Mouse (Mus musculus) midbrain, embryonic 11.5 days (tissue): Measurements from ENCODE around the gene Entpd7. TPM values are rescaled to one million over a fixed set of nuclear protein-coding genes. Genes with fewer than 3 reads are reported as not detected.

Experiments used
- ATAC-seq: fragments of 200-750 bp; cut with Nextera tagmentation; 2 replicates; pipeline ENCODE4 v1.8.0; 2017; ENCODE audit warnings: moderate TSS enrichment, moderate library complexity; ENCODE audit not compliant: low FRiP score
- DNase-seq: peaks from one replicate; pipeline ENCODE4 v3.0.0; 2015; ENCODE audit warnings: low spot score; ENCODE audit errors: missing footprints
- H3K27ac ChIP-seq: fragments of 300-500 bp; sonication (generic); 2 replicates; pipeline ENCODE4 v1.5.1; 2014; ENCODE audit warnings: low read depth, low read length
- H3K27me3 ChIP-seq: fragments of 300-500 bp; sonication (generic); 2 replicates; pipeline ENCODE4 v1.6.1; 2014; ENCODE audit warnings: mild to moderate bottlenecking, low read length, moderate library complexity, mixed read lengths; ENCODE audit not compliant: control insufficient read depth, insufficient read depth
- H3K36me3 ChIP-seq: fragments of 300-500 bp; sonication (generic); 2 replicates; pipeline ENCODE4 v1.6.1; 2014; ENCODE audit warnings: mild to moderate bottlenecking, low read length, moderate library complexity, mixed read lengths; ENCODE audit not compliant: control insufficient read depth, insufficient read depth
- H3K4me1 ChIP-seq: fragments of 300-500 bp; sonication (generic); 2 replicates; pipeline ENCODE4 v1.6.1; 2014; ENCODE audit warnings: low read length; ENCODE audit not compliant: control insufficient read depth, insufficient read depth
- H3K4me2 ChIP-seq: fragments of 300-500 bp; sonication (generic); 2 replicates; pipeline ENCODE4 v1.6.1; 2014; ENCODE audit warnings: mild to moderate bottlenecking, moderate library complexity
- H3K4me3 ChIP-seq: fragments of 300-500 bp; sonication (generic); 2 replicates; pipeline ENCODE4 v1.5.1; 2014; ENCODE audit warnings: low read depth, low read length
- H3K9ac ChIP-seq: fragments of 300-500 bp; sonication (generic); 2 replicates; pipeline ENCODE4 v1.6.1; 2014; ENCODE audit warnings: low read length
- H3K9me3 ChIP-seq: fragments of 300-500 bp; sonication (generic); 2 replicates; pipeline ENCODE4 v1.6.1; 2016; ENCODE audit warnings: low read length; ENCODE audit not compliant: control insufficient read depth
- WGBS: fragments of 180-500 bp; shearing (Covaris S2); extraction: QIAGEN DNeasy Blood & Tissue Kit; methylation state at CpG from one replicate; pipeline ENCODE4 v1.1.7; 2014; 5-methylcytosine and 5-hydroxymethylcytosine counted together
- polyA plus RNA-seq: library from polyadenylated mRNA; unstranded; fragments of >200 nt; fragmentation: Nextera tagmentation; extraction: Ambion mirVana; gene quantifications from 2 replicates; pipeline ENCODE4 v1.2.1, GENCODE M21; 2014

The Entpd7 gene
- polyA plus RNA-seq, 1 experiment from 2014 or later: 12.2 TPM

DNA sequence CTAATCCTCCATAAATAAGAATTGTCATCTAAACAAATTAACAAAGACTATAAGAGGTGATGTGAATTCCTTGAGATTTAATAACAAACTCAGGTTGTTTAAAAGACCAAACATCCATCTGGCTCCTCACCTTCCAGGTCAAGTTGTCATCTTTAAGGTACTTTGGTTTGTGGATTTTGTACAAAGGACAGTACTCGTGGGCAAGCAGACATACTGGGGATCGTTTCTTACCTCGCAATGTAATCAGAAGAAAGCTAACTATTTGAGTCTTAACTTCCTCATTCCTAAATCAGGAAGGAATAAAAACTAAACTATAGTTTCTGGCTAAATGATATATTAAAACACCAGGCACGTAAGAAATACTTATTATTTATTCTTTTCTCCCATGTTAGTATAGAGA lies 81.1 kb downstream of the Entpd7 start:
- Histone ChIP-seq H3K27ac (no peak overlapping the region), H3K9ac (no peak overlapping the region), H3K9me3 (no peaks in the 10 kb centered on the region), H3K4me3 (no peak overlapping the region), H3K4me1 (no peaks in the 10 kb centered on the region), H3K36me3 (no peaks in the 10 kb centered on the region), H3K27me3 (no peaks in the 10 kb centered on the region), H3K4me2 (no peak overlapping the region)
- DNase-seq: no peak
- no peak for ATAC-seq
- WGBS: 90% methylated on average over 4 of the region's 4 CpGs

DNA sequence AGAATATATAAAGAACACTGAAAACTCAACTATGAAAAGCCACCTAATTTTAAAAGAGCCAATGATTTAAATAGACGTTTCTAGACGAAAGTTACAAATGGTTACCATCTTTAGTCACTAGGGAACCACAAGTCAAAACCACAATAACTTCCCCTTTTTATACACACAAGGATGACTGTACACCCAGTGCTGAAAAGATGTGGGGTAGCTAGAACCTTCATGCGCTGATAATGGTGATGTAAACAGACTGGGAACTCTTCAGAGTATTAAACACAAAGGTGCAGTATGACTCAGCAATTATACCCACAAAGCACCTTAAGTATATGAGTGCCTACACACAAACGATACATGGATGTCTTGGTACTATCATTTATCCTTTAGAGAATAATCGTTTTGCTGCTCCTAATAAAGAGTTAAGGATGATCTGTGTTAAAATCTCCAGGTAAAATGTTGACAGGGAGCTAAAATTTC lies 82.1 kb downstream of the Entpd7 start:
- no peaks in the 10 kb centered on the region for H3K4me1 ChIP-seq

GRCm38 (mm10) chr19:43772311-43772710 lies 82.8 kb downstream of the Entpd7 start:
- Histone ChIP-seq H3K9ac (no peak overlapping the region), H3K4me3 (no peak overlapping the region), H3K9me3 (no peaks in the 10 kb centered on the region), H3K36me3 (no peaks in the 10 kb centered on the region), H3K27ac (no peak overlapping the region), H3K27me3 (no peaks in the 10 kb centered on the region), H3K4me1 (no peaks in the 10 kb centered on the region), H3K4me2 (no peak overlapping the region)
- WGBS: 44% methylated on average over 6 of the region's 6 CpGs
- DNase-seq (no peak), ATAC-seq (no peak)

More for the DNA sequence above, 82.1 kb downstream of the Entpd7 start:
- DNase-seq: no peak
- Histone ChIP-seq H3K36me3 (no peaks in the 10 kb centered on the region), H3K4me2 (no peak overlapping the region), H3K27me3 (no peaks in the 10 kb centered on the region), H3K9ac (no peak overlapping the region), H3K27ac (no peak overlapping the region), H3K9me3 (no peaks in the 10 kb centered on the region), H3K4me3 (no peak overlapping the region)
- no peak for ATAC-seq
- 93% methylated on average over 5 of the region's 5 CpGs for whole genome bisulfite sequencing

DNA sequence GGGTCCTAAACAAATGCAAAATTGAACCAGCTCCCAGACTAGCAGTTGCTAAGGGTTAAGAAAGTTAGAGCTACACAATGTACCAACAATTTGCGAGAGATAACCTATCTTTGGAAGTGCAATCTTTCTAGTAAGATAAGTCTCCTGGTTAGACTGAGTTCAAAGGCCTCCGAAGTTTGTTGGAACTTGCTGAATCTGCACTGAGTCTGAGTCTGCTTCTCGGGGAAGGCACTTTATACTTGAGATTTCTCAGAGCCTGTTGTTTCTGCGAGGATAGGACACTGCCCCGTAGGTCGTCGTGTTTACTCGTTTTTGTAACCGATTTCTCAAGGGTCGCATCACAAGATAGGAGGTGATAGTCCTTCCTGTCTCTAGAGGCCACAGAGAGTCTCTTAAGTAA lies 86.0 kb downstream of the Entpd7 start:
- H3K9me3 ChIP-seq: no peaks in the 10 kb centered on the region
- H3K27ac ChIP-seq: no peak overlapping the region
- no peak overlapping the region for H3K4me3 ChIP-seq
- H3K4me2 ChIP-seq: no peak overlapping the region
- no peak overlapping the region for H3K9ac ChIP-seq
- H3K4me1 ChIP-seq: no peaks in the 10 kb centered on the region
- 82% methylated on average over 10 of the region's 10 CpGs for WGBS
- no peaks in the 10 kb centered on the region for H3K36me3 ChIP-seq
- no peak for ATAC-seq
- H3K27me3 ChIP-seq: no peaks in the 10 kb centered on the region
- no peak for DNase-seq

DNA sequence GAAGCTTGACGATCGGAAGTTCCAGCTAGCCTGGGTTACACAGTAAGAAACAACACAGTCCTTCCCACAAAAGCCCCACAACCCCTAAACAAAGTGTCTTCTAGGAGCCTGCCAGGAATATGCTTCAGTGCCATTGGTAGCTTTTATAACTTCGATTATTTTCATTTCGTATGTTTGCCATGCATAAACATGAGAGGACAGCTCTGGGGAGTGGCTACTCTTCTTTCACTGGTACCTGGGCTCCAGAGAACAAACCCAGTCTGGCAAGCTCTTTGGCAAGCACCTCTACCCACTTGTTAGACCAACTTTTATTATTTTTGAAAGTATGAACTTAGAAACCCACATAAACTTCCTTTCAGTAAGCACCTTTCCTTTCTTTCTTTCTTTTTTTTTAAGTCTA lies 87.1 kb downstream of the Entpd7 start:
- Histone ChIP-seq H3K4me1 (no peaks in the 10 kb centered on the region), H3K9ac (no peak overlapping the region), H3K9me3 (no peaks in the 10 kb centered on the region), H3K4me2 (no peak overlapping the region), H3K36me3 (no peaks in the 10 kb centered on the region), H3K4me3 (no peak overlapping the region), H3K27ac (no peak overlapping the region), H3K27me3 (no peaks in the 10 kb centered on the region)
- DNase-seq: no peak
- WGBS: 86% methylated on average over 4 of the region's 4 CpGs
- ATAC-seq: no peak

GRCm38 (mm10) chr19:43777308-43777707 lies 87.8 kb downstream of the Entpd7 start:
- WGBS: 77% methylated on average over 2 of the region's 2 CpGs
- DNase-seq (no peak), ATAC-seq (no peak)
- no peak overlapping the region for H3K4me3 ChIP-seq
- H3K36me3 ChIP-seq: no peaks in the 10 kb centered on the region
- H3K9ac ChIP-seq: no peak overlapping the region
- H3K4me1 ChIP-seq: no peaks in the 10 kb centered on the region
- H3K9me3 ChIP-seq: no peaks in the 10 kb centered on the region
- no peaks in the 10 kb centered on the region for H3K27me3 ChIP-seq
- H3K4me2 ChIP-seq: no peak overlapping the region
- H3K27ac ChIP-seq: no peak overlapping the region

- H3K4me1 ChIP-seq: no peaks in the 10 kb centered on the region
- H3K27me3 ChIP-seq: no peaks in the 10 kb centered on the region
- ATAC-seq: no peak
- no peak overlapping the region for H3K4me3 ChIP-seq
- no peaks in the 10 kb centered on the region for H3K9me3 ChIP-seq
- no peaks in the 10 kb centered on the region for H3K36me3 ChIP-seq
- no peak overlapping the region for H3K9ac ChIP-seq
- DNase-seq: no peak
- no peak overlapping the region for H3K27ac ChIP-seq
- H3K4me2 ChIP-seq: no peak overlapping the region
- WGBS: 91% methylated on average over 5 of the region's 5 CpGs
Observed at GRCm38 (mm10) chr19:43780391-43780790, 90.9 kb downstream of the Entpd7 start.

GRCm38 (mm10) chr19:43781980-43782379 lies 92.5 kb downstream of the Entpd7 start, which contains the start of gene Abcc2:
Gene Abcc2 (plus strand): TSS chr19:43782192.
- Histone ChIP-seq H3K27ac (no peak within 1 kb of the TSS), H3K9me3 (no peaks in the 10 kb centered on the region), H3K4me1 (no peaks in the 10 kb centered on the region), H3K9ac (no peak within 1 kb of the TSS), H3K4me2 (no peak within 1 kb of the TSS), H3K4me3 (no peak within 1 kb of the TSS), H3K36me3 (no peaks in the 10 kb centered on the region), H3K27me3 (no peaks in the 10 kb centered on the region)
- 79% methylated on average over 3 of the region's 3 CpGs for whole genome bisulfite sequencing
- DNase-seq (no peak), ATAC-seq (no peak)
